Mouse (Mus musculus) MEL (cell line): ENCODE measurements around the gene Mrpl37. TPM values are rescaled to one million over a fixed set of nuclear protein-coding genes. Genes with fewer than 3 reads are reported as not detected.

Experiments
- DNase-seq: peaks from one replicate; pipeline ENCODE4 v3.0.0; 2011; ENCODE audit warnings: low read depth, low spot score
- H3K27ac ChIP-seq: 2 replicates; pipeline ENCODE4 v1.5.1; 2012; ENCODE audit warnings: low read depth, mild to moderate bottlenecking, control low read depth, low read length, moderate library complexity; ENCODE audit not compliant: control insufficient read depth
- H3K27me3 ChIP-seq, 2 experiments: fragments of 150-350 bp in 1 of 2; sonication (generic) in 1 of 2; 2 replicates each; pipeline ENCODE4 v1.6.1; 2012; ENCODE audit warnings: low read length in 2 of 2, mild to moderate bottlenecking in 2 of 2, improper control_type of control experiment in 1 of 2, moderate library complexity in 1 of 2; ENCODE audit not compliant: insufficient read depth in 2 of 2, control insufficient read depth in 1 of 2
- H3K36me3 ChIP-seq, 2 experiments: 2 replicates each; pipeline ENCODE4 v1.6.1; 2012 to 2014; ENCODE audit warnings: low read length in 2 of 2, improper control_type of control experiment in 1 of 2, inconsistent platforms in 1 of 2, mild to moderate bottlenecking in 1 of 2; ENCODE audit not compliant: insufficient read depth in 2 of 2, control insufficient read depth in 1 of 2
- H3K4me1 ChIP-seq, 2 experiments: fragments of 150-350 bp in 1 of 2; sonication (generic) in 1 of 2; 2 replicates each; pipeline ENCODE4 v1.6.1; 2012; ENCODE audit warnings: low read length in 2 of 2, improper control_type of control experiment in 1 of 2, mild to moderate bottlenecking in 1 of 2; ENCODE audit not compliant: insufficient read depth in 2 of 2, control insufficient read depth in 1 of 2
- H3K4me3 ChIP-seq, 2 experiments: fragments of 150-350 bp in 1 of 2; sonication (generic) in 1 of 2; 2 replicates each; pipeline ENCODE4 v1.5.1; 2012; ENCODE audit warnings: low read depth in 2 of 2, low read length in 2 of 2, mild to moderate bottlenecking in 2 of 2, moderate library complexity in 2 of 2, control low read depth in 1 of 2, improper control_type of control experiment in 1 of 2; ENCODE audit not compliant: control insufficient read depth in 1 of 2, insufficient read depth in 1 of 2
- H3K79me2 ChIP-seq: 2 replicates; pipeline ENCODE4 v1.6.1; 2012; ENCODE audit warnings: mild to moderate bottlenecking, low read length, moderate library complexity; ENCODE audit not compliant: control insufficient read depth, poor library complexity, insufficient read depth
- H3K9ac ChIP-seq: 2 replicates; pipeline ENCODE4 v1.6.1; 2012; ENCODE audit warnings: low read depth, mild to moderate bottlenecking, control low read depth, low read length, moderate library complexity; ENCODE audit not compliant: control insufficient read depth, poor library complexity, severe bottlenecking
- H3K9me3 ChIP-seq: fragments of 150-350 bp; sonication (generic); replicated peaks from 2 replicates; pipeline ENCODE4 v1.6.1; 2012; ENCODE audit warnings: mild to moderate bottlenecking, low read length, improper control_type of control experiment, moderate library complexity; ENCODE audit not compliant: insufficient read depth
- BHLHE40 ChIP-seq: IDR thresholded peaks from 2 replicates; pipeline ENCODE4 v1.6.1; 2012; ENCODE audit warnings: low read depth, mild to moderate bottlenecking, inconsistent platforms, low read length, improper control_type of control experiment, borderline replicate concordance
- CHD1 ChIP-seq: IDR thresholded peaks from 2 replicates; pipeline ENCODE4 v1.6.1; 2012; ENCODE audit warnings: low read depth, mild to moderate bottlenecking, inconsistent platforms, low read length, improper control_type of control experiment
- CHD2 ChIP-seq: IDR thresholded peaks from 2 replicates; pipeline ENCODE4 v1.6.1; 2011; ENCODE audit warnings: low read length, improper control_type of control experiment
- CTCF ChIP-seq, 3 experiments: IDR thresholded peaks in 2 of 3; conservative IDR thresholded peaks in 1 of 3; 2 replicates each; pipeline ENCODE4 v1.5.1; 2011 to 2012; ENCODE audit warnings: low read length in 3 of 3, low read depth in 2 of 3, mild to moderate bottlenecking in 2 of 3, improper control_type of control experiment in 1 of 3, inconsistent platforms in 1 of 3, mixed read lengths in 1 of 3, moderate library complexity in 1 of 3; ENCODE audit not compliant: control insufficient read depth in 1 of 3, insufficient read depth in 1 of 3, poor library complexity in 1 of 3, severe bottlenecking in 1 of 3
- E2F4 ChIP-seq: IDR thresholded peaks from 2 replicates; pipeline ENCODE4 v1.6.1; 2011; ENCODE audit warnings: low read depth, low read length, improper control_type of control experiment, borderline replicate concordance
- GABPA ChIP-seq: IDR thresholded peaks from 2 replicates; pipeline ENCODE4 v1.6.1; 2012; ENCODE audit warnings: low read depth, mild to moderate bottlenecking, inconsistent platforms, low read length, improper control_type of control experiment, moderate library complexity
- GATA1 ChIP-seq: IDR thresholded peaks from 2 replicates; pipeline ENCODE4 v1.6.1; 2011; ENCODE audit warnings: low read depth, low read length, improper control_type of control experiment
- HCFC1 ChIP-seq: IDR thresholded peaks from 2 replicates; pipeline ENCODE4 v1.6.1; 2012; ENCODE audit warnings: low read depth, mild to moderate bottlenecking, inconsistent platforms, low read length, improper control_type of control experiment, moderate library complexity
- MAX ChIP-seq: IDR thresholded peaks from 2 replicates; pipeline ENCODE4 v1.6.1; 2011; ENCODE audit warnings: low read length, improper control_type of control experiment
- MAZ ChIP-seq: IDR thresholded peaks from 2 replicates; pipeline ENCODE4 v1.6.1; 2012; ENCODE audit warnings: low read depth, mild to moderate bottlenecking, inconsistent platforms, low read length, improper control_type of control experiment
- MYC ChIP-seq: IDR thresholded peaks from 2 replicates; pipeline ENCODE4 v1.6.1; 2011; ENCODE audit warnings: low read depth, mild to moderate bottlenecking, low read length, improper control_type of control experiment, moderate library complexity
- NRF1 ChIP-seq: IDR thresholded peaks from 2 replicates; pipeline ENCODE4 v1.6.1; 2014; ENCODE audit warnings: low read depth, mild to moderate bottlenecking, inconsistent platforms, low read length, improper control_type of control experiment, moderate library complexity; ENCODE audit not compliant: poor library complexity, insufficient read depth, severe bottlenecking
- POLR2AphosphoS2 ChIP-seq: IDR thresholded peaks from 2 replicates; pipeline ENCODE4 v1.6.1; 2011; ENCODE audit warnings: low read length, improper control_type of control experiment
- RAD21 ChIP-seq: IDR thresholded peaks from 2 replicates; pipeline ENCODE4 v1.6.1; 2011; ENCODE audit warnings: mild to moderate bottlenecking, low read depth, low read length, improper control_type of control experiment
- RCOR1 ChIP-seq: IDR thresholded peaks from 2 replicates; pipeline ENCODE4 v1.6.1; 2012; ENCODE audit warnings: low read depth, mild to moderate bottlenecking, inconsistent platforms, low read length, improper control_type of control experiment
- TAL1 ChIP-seq: IDR thresholded peaks from 2 replicates; pipeline ENCODE4 v1.6.1; 2012; ENCODE audit warnings: mild to moderate bottlenecking, inconsistent platforms, low read length, moderate library complexity, mixed read lengths
- TCF12 ChIP-seq: IDR thresholded peaks from 2 replicates; pipeline ENCODE4 v1.6.1; 2014; ENCODE audit warnings: low read depth, mild to moderate bottlenecking, inconsistent platforms, low read length, improper control_type of control experiment, moderate library complexity
- ZC3H11A ChIP-seq: IDR thresholded peaks from 2 replicates; pipeline ENCODE4 v1.6.1; 2012; ENCODE audit warnings: low read depth, mild to moderate bottlenecking, inconsistent platforms, low read length, improper control_type of control experiment
- polyA plus RNA-seq, 2 experiments: library from polyadenylated mRNA; stranded (reverse) in 1 of 2; unstranded in 1 of 2; fragments of >175 nt in 1 of 2; fragments of >200 nt in 1 of 2; gene quantifications; 2 replicates each; pipeline versions ENCODE4 v1.2.1 to v1.2.4; 2012; ENCODE audit warnings: low replicate concordance in 2 of 2, low read depth in 1 of 2; ENCODE audit not compliant: insufficient read length in 2 of 2, insufficient read depth in 1 of 2, missing spikeins in 1 of 2
- total RNA-seq: library from RNA; depleted of rRNA; stranded (reverse); fragments of 300-350 nt; gene quantifications from 2 replicates; pipeline ENCODE4 v1.2.3, GENCODE M21; 2012

Mrpl37 gene
- total and polyA plus RNA-seq, 3 experiments: 73.1 to 423 (median 153) TPM

DNA sequence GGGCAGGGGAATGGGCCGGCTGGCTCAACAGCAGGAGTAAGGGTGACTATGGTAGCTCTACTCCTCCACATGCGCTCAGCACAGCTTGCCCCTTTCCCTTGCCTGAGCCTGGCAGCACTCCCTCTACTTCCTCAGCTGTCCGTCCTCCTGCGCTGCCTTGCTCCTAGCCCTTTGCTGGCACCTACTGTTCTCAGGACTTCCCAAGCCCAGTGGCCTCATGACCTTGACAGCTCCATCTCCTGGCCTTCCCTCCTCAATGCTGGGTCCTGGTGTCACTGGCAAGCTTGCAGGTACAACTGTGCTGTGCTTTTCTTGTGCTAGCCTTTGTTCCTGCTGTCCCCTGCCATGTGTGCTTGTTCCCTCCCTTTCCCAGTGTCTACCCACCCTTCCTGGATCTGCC lies 16.5 kb upstream of the Mrpl37 start:
- Histone ChIP-seq H3K4me1 (peaks cover 0 to 15% of the 10 kb centered on the region in 2 experiments; a peak in 1 of 4 replicates), H3K27ac (no peak overlapping the region), H3K9me3 (no peaks in the 10 kb centered on the region), H3K79me2 (no peaks in the 10 kb centered on the region), H3K4me3 (no peak overlapping the region), H3K36me3 (peaks cover 0 to 3% of the 10 kb centered on the region in 2 experiments; a peak in 2 of 4 replicates), H3K9ac (no peak overlapping the region), H3K27me3 (no peaks in the 10 kb centered on the region)
- no peak for DNase-seq
- TF ChIP-seq CHD2 (no peak), CHD1 (no peak), NRF1 (no peak), TAL1 (no peak), HCFC1 (no peak), CTCF (IDR thresholded peaks at IDR 0.05 in 2 of 3, conservative IDR thresholded peaks at IDR 0.05 in 1 of 3; ENCODE audit: control insufficient read depth in 1 of 3, insufficient read depth in 1 of 3, low read depth in 2 of 3, low read length in 3 of 3, poor library complexity in 1 of 3, severe bottlenecking in 1 of 3) (no peak), GATA1 (no peak), TCF12 (no peak), ZC3H11A (no peak), RCOR1 (no peak), RAD21 (no peak), BHLHE40 (no peak), MYC (no peak), E2F4 (no peak), MAZ (no peak)

DNA sequence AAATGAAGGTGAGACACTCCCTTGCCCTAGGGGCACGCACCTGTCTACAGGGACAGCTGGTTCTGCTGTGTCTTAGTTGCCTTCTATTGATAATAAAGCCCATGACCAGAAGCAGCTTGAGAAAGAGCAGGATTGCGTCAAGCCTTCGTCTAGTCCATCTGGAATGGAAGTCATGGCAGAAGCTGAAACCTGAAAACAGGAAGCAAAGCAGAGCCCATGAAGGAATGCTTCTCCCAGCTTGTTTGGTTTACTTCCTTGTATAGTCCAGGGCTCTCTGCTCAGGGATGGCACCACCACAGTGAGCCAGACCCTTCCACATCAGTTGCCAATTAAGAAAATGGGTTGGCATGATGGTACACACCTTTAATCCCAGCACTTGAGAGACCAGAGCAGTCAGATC lies 15.5 kb upstream of the Mrpl37 start:
- no peak for DNase-seq
- Histone ChIP-seq H3K4me3 (no peak overlapping the region), H3K9ac (no peak overlapping the region), H3K4me1 (peaks cover 0 to 15% of the 10 kb centered on the region in 2 experiments; a peak in 1 of 4 replicates), H3K27me3 (no peaks in the 10 kb centered on the region), H3K9me3 (no peaks in the 10 kb centered on the region), H3K36me3 (peaks cover 0 to 3% of the 10 kb centered on the region in 2 experiments; a peak in 2 of 4 replicates)
- TF ChIP-seq POLR2AphosphoS2: no peak
- TF ChIP-seq MAX: no peak
- no peak for TF ChIP-seq GABPA
- TF ChIP-seq, all 39 proteins: peak for 0
- H3K79me2 ChIP-seq: no peaks in the 10 kb centered on the region
- H3K27ac ChIP-seq: no peak overlapping the region
